14 mouse cellular contexts compared by ENCODE assay signal in genomic region chr5:18330726-18331125, GRCm38 (mm10). TPM values are rescaled to one million over a fixed set of nuclear protein-coding genes. Genes with fewer than 3 reads are reported as not detected.
A peak's percentile ranks its signal among the peaks of the same experiment; 100 is the strongest.
DNase-seq lines count a peak whose midpoint lies in the region; ATAC-seq and TF ChIP-seq lines count a peak whose summit lies in the region.
"Had no signal": no experiment of that assay in that cellular context is flagged by ENCODE, and none has a peak within 500 bp of the region (broad histone marks: within the 10 kb centered on the region; RNA-seq: fewer than 3 reads in every experiment).

No protein-coding gene starts in this region.

- H3K9ac ChIP-seq in kidney, embryonic 16.5 days (replicated peaks; ENCODE audit: low read length), result no peak overlapping the region
- no peak overlapping the region for H3K9ac ChIP-seq in stomach, postnatal 0 days (ENCODE audit: low read length)
- no peak overlapping the region for H3K9ac ChIP-seq in liver, postnatal 0 days (replicated peaks)
- H3K9ac ChIP-seq: hindbrain, embryonic 15.5 days; neural tube, embryonic 13.5 days had no signal

- 34% methylated on average over 8 of the region's 8 CpGs for WGBS in kidney, adult 2 months
- WGBS in kidney, embryonic 16.5 days, result 32% methylated on average over 8 of the region's 8 CpGs
- WGBS in stomach, postnatal 0 days, result 34% methylated on average over 8 of the region's 8 CpGs
- 71% methylated on average over 8 of the region's 8 CpGs for WGBS in liver, postnatal 0 days (ENCODE audit: insufficient replicate concordance)

- H3K9me3 ChIP-seq in kidney, embryonic 16.5 days (ENCODE audit: low read length), result no peaks in the 10 kb centered on the region
- H3K9me3 ChIP-seq in stomach, postnatal 0 days (ENCODE audit: control insufficient read depth, low read length), result no peaks in the 10 kb centered on the region
- no peaks in the 10 kb centered on the region for H3K9me3 ChIP-seq in liver, postnatal 0 days (ENCODE audit: low read length)
- H3K9me3 ChIP-seq: hindbrain, embryonic 15.5 days; neural tube, embryonic 13.5 days had no signal

- no peak overlapping the region for H3K4me3 ChIP-seq in kidney, adult 2 months (ENCODE audit: insufficient read depth, low read depth, low read length)
- H3K4me3 ChIP-seq in kidney, embryonic 16.5 days (ENCODE audit: low read length), result no peak overlapping the region
- no peak overlapping the region for H3K4me3 ChIP-seq in stomach, postnatal 0 days (ENCODE audit: low read depth, low read length)
- no peak overlapping the region for H3K4me3 ChIP-seq in liver, postnatal 0 days (ENCODE audit: low read depth, low read length)
- H3K4me3 ChIP-seq: hindbrain, embryonic 15.5 days; neural tube, embryonic 13.5 days had no signal

- no peak for TF ChIP-seq EP300 in stomach, postnatal 0 days (optimal IDR thresholded peaks at IDR 0.05)
- no peak for TF ChIP-seq EP300 in liver, postnatal 0 days (IDR thresholded peaks at IDR 0.05; ENCODE audit: low read depth)

- H3K4me2 ChIP-seq in kidney, embryonic 16.5 days (replicated peaks; ENCODE audit: low read depth, low read length), result no peak overlapping the region
- H3K4me2 ChIP-seq in stomach, postnatal 0 days (replicated peaks; ENCODE audit: low read depth), result no peak overlapping the region
- no peak overlapping the region for H3K4me2 ChIP-seq in liver, postnatal 0 days (ENCODE audit: low read depth, low read length)
- H3K4me2 ChIP-seq: hindbrain, embryonic 15.5 days; neural tube, embryonic 13.5 days had no signal

- no peak for TF ChIP-seq CTCF in kidney, adult 2 months (conservative IDR thresholded peaks at IDR 0.05; ENCODE audit: insufficient read depth, insufficient read length, low read depth, low read length)
- TF ChIP-seq CTCF in stomach, postnatal 0 days (IDR thresholded peaks at IDR 0.05; ENCODE audit: low read depth), result peak; percentile 18; the same call in 1 of the 2 replicates
- no peak for TF ChIP-seq CTCF in liver, postnatal 0 days (IDR thresholded peaks at IDR 0.05; ENCODE audit: low read depth)

- no peaks in the 10 kb centered on the region for H3K36me3 ChIP-seq in kidney, adult 2 months (ENCODE audit: control insufficient read depth, insufficient read depth, low read length)
- H3K36me3 ChIP-seq in kidney, embryonic 16.5 days (ENCODE audit: insufficient read depth, low read length), result no peaks in the 10 kb centered on the region
- no peaks in the 10 kb centered on the region for H3K36me3 ChIP-seq in stomach, postnatal 0 days (ENCODE audit: control insufficient read depth, insufficient read depth, low read length)
- H3K36me3 ChIP-seq in liver, postnatal 0 days (replicated peaks; ENCODE audit: insufficient read depth, low read length), result no peaks in the 10 kb centered on the region
- H3K36me3 ChIP-seq: hindbrain, embryonic 15.5 days; neural tube, embryonic 13.5 days had no signal

- no peak for TF ChIP-seq POLR2A in kidney, adult 2 months (IDR thresholded peaks at IDR 0.05; ENCODE audit: low read depth, low read length)

- H3K27ac ChIP-seq in kidney, adult 2 months (ENCODE audit: insufficient read depth, low read depth, low read length), result no peak overlapping the region
- H3K27ac ChIP-seq in kidney, embryonic 16.5 days (ENCODE audit: low read length), result no peak overlapping the region
- no peak overlapping the region for H3K27ac ChIP-seq in stomach, postnatal 0 days (replicated peaks)
- H3K27ac ChIP-seq in liver, postnatal 0 days (ENCODE audit: low read depth), result no peak overlapping the region
- H3K27ac ChIP-seq: hindbrain, embryonic 15.5 days; neural tube, embryonic 13.5 days had no signal

- peak; percentile 12 for DNase-seq in adrenal gland, postnatal 10 days
- no peak for DNase-seq in adrenal gland, adult 2 months
- DNase-seq in kidney, adult 2 months, result peak; percentile 28
- DNase-seq in ovary, postnatal 36 days (ENCODE audit: low spot score), result peak; percentile 13
- DNase-seq in ovary, adult 18-20 months (ENCODE audit: low spot score), result no peak
- no peak for DNase-seq in stomach, postnatal 0 days (ENCODE audit: low spot score)
- no peak for DNase-seq in liver, postnatal 0 days
- DNase-seq: adrenal gland, postnatal 14 days; gastrocnemius, postnatal 10 days; kidney, postnatal 10 days; right cerebral cortex, postnatal 14 days had no signal

- no peaks in the 10 kb centered on the region for H3K27me3 ChIP-seq in kidney, adult 2 months (replicated peaks; ENCODE audit: control insufficient read depth, insufficient read depth, low read length)
- H3K27me3 ChIP-seq in kidney, embryonic 16.5 days (ENCODE audit: insufficient read depth, low read length), result no peaks in the 10 kb centered on the region
- H3K27me3 ChIP-seq in stomach, postnatal 0 days (ENCODE audit: control insufficient read depth, insufficient read depth, low read length), result no peaks in the 10 kb centered on the region
- no peaks in the 10 kb centered on the region for H3K27me3 ChIP-seq in liver, postnatal 0 days (ENCODE audit: insufficient read depth, low read length)
- H3K27me3 ChIP-seq: hindbrain, embryonic 15.5 days; neural tube, embryonic 13.5 days had no signal

- no peak for ATAC-seq in kidney, embryonic 16.5 days (ENCODE audit: low FRiP score, low TSS enrichment)
- no peak for ATAC-seq in stomach, postnatal 0 days (ENCODE audit: low FRiP score, low TSS enrichment)
- no peak for ATAC-seq in liver, postnatal 0 days

- H3K4me1 ChIP-seq in kidney, adult 2 months (ENCODE audit: control insufficient read depth, insufficient read depth, low read length), result peaks cover 8% of the 10 kb centered on the region; the same call in 1 of the 2 replicates
- peaks cover 3% of the 10 kb centered on the region; the same call in 1 of the 2 replicates for H3K4me1 ChIP-seq in kidney, embryonic 16.5 days (ENCODE audit: insufficient read depth, low read length)
- H3K4me1 ChIP-seq in stomach, postnatal 0 days (replicated peaks; ENCODE audit: control insufficient read depth, insufficient read depth), result no peaks in the 10 kb centered on the region
- H3K4me1 ChIP-seq in liver, postnatal 0 days (ENCODE audit: insufficient read depth), result no peaks in the 10 kb centered on the region
- H3K4me1 ChIP-seq: hindbrain, embryonic 15.5 days; neural tube, embryonic 13.5 days had no signal

RNA-seq across cellular contexts. Expression of gene Gnai1, which starts 29.4 kb away (rescaled TPM):
- total RNA-seq in adrenal gland, postnatal 10 days (2021), result 10 to 100 TPM; 20.8 to 23.1 TPM
- total RNA-seq in adrenal gland, adult 2 months (2021), result 10 to 100 TPM; 29.3 to 29.8 TPM
- 9.4 and 10.1 TPM in 2 replicates for polyA plus RNA-seq in adrenal gland, adult 2 months (2012; rRNA removed)
- 16.6 and 16.9 TPM in 2 replicates for polyA plus RNA-seq in kidney, adult 2 months (2012; rRNA removed)
- polyA plus RNA-seq in kidney, embryonic 16.5 days (2015; fragmentation: Nextera tagmentation; extraction: Ambion mirVana), result 42.9 and 48.2 TPM in 2 replicates
- polyA plus RNA-seq in stomach, postnatal 0 days (2015; fragmentation: Nextera tagmentation; extraction: Ambion mirVana), result 18.1 and 19.1 TPM in 2 replicates
- polyA plus RNA-seq in liver, postnatal 0 days (2015; fragmentation: Nextera tagmentation; extraction: Ambion mirVana), result 1.6 and 1.7 TPM in 2 replicates

Comparison
In these comparisons a context has a peak if more than half of its experiments do, and no peak if none do; other contexts are left out.
1. DNase-seq: peak in adrenal gland, postnatal 10 days (single experiment), kidney, adult 2 months (single experiment) and ovary, postnatal 36 days (single experiment); none in adrenal gland, adult 2 months (single experiment), ovary, adult 18-20 months (single experiment), stomach, postnatal 0 days (single experiment) and liver, postnatal 0 days (single experiment).